Mouse (Mus musculus) midbrain, embryonic 12.5 days (tissue): ENCODE measurements around the gene Mapk10. TPM values are rescaled to one million over a fixed set of nuclear protein-coding genes. Genes with fewer than 3 reads are reported as not detected.

Experiments used
- ATAC-seq: fragments of 200-750 bp; cut with Nextera tagmentation; 2 replicates; pipeline ENCODE4 v1.8.0; 2017; ENCODE audit warnings: low read depth, moderate TSS enrichment, moderate library complexity; ENCODE audit not compliant: low FRiP score
- H3K27ac ChIP-seq: fragments of 300-500 bp; sonication (generic); replicated peaks from 2 replicates; pipeline ENCODE4 v1.5.1; 2016; ENCODE audit warnings: mild to moderate bottlenecking
- H3K27me3 ChIP-seq: fragments of 300-500 bp; sonication (generic); 2 replicates; pipeline ENCODE4 v1.6.1; 2016; ENCODE audit warnings: mild to moderate bottlenecking
- H3K36me3 ChIP-seq: fragments of 300-500 bp; sonication (generic); 2 replicates; pipeline ENCODE4 v1.6.1; 2016
- H3K4me1 ChIP-seq: fragments of 300-500 bp; sonication (generic); 2 replicates; pipeline ENCODE4 v1.6.1; 2016
- H3K4me2 ChIP-seq: fragments of 300-500 bp; sonication (generic); replicated peaks from 2 replicates; pipeline ENCODE4 v1.6.1; 2016; ENCODE audit warnings: mild to moderate bottlenecking, moderate library complexity
- H3K4me3 ChIP-seq: fragments of 300-500 bp; sonication (generic); 2 replicates; pipeline ENCODE4 v1.5.1; 2016; ENCODE audit warnings: mild to moderate bottlenecking
- H3K9ac ChIP-seq: fragments of 300-500 bp; sonication (generic); replicated peaks from 2 replicates; pipeline ENCODE4 v1.6.1; 2016; ENCODE audit warnings: mild to moderate bottlenecking, moderate library complexity
- H3K9me3 ChIP-seq: fragments of 300-500 bp; sonication (generic); 2 replicates; pipeline ENCODE4 v1.6.1; 2016; ENCODE audit warnings: mild to moderate bottlenecking
- whole genome bisulfite sequencing: fragments of 180-500 bp; shearing (Covaris S2); methylation state at CpG from one replicate; pipeline ENCODE4 v1.1.7; 2016; 5-methylcytosine and 5-hydroxymethylcytosine counted together
- polyA plus RNA-seq: library from polyadenylated mRNA; unstranded; fragments of >200 nt; fragmentation: Nextera tagmentation; extraction: Ambion mirVana; gene quantifications from 2 replicates; pipeline ENCODE4 v1.2.1, GENCODE M21; 2016

Mapk10 gene
- polyA plus RNA-seq, 1 experiment from 2014 or later, result 70.1 TPM

- no peaks in the 10 kb centered on the region for H3K4me1 ChIP-seq
- WGBS, result 89% methylated on average over 11 of the region's 11 CpGs
- no peak for ATAC-seq
Observed at GRCm38 (mm10) chr5:102997907-102998306, 213.2 kb downstream of the Mapk10 start.

GRCm38 (mm10) chr5:102996331-102996730 lies 214.8 kb downstream of the Mapk10 start:
- Histone ChIP-seq H3K27me3 (no peaks in the 10 kb centered on the region), H3K36me3 (no peaks in the 10 kb centered on the region), H3K27ac (no peak overlapping the region), H3K4me3 (no peak overlapping the region), H3K9ac (no peak overlapping the region), H3K4me2 (no peak overlapping the region), H3K9me3 (no peaks in the 10 kb centered on the region), H3K4me1 (no peaks in the 10 kb centered on the region)
- no peak for ATAC-seq
- 92% methylated on average over 7 of the region's 7 CpGs for WGBS

More at GRCm38 (mm10) chr5:102997907-102998306, 213.2 kb downstream of the Mapk10 start:
- Histone ChIP-seq H3K27ac (no peak overlapping the region), H3K9ac (no peak overlapping the region), H3K36me3 (no peaks in the 10 kb centered on the region), H3K27me3 (no peaks in the 10 kb centered on the region), H3K4me2 (no peak overlapping the region), H3K4me3 (no peak overlapping the region), H3K9me3 (no peaks in the 10 kb centered on the region)

- Histone ChIP-seq H3K4me1 (no peaks in the 10 kb centered on the region), H3K36me3 (no peaks in the 10 kb centered on the region), H3K4me2 (no peak overlapping the region), H3K27me3 (no peaks in the 10 kb centered on the region), H3K27ac (no peak overlapping the region), H3K4me3 (no peak overlapping the region), H3K9me3 (no peaks in the 10 kb centered on the region), H3K9ac (no peak overlapping the region)
- ATAC-seq, result no peak
Observed at GRCm38 (mm10) chr5:102995928-102996327, 215.2 kb downstream of the Mapk10 start.

GRCm38 (mm10) chr5:102993951-102994350 lies 217.2 kb downstream of the Mapk10 start:
- no peak for ATAC-seq
- H3K36me3 ChIP-seq, result 0 out of 2 replicates have a peak, but pooled peaks cover 5% of the 10 kb centered on the region
- H3K4me3 ChIP-seq, result no peak overlapping the region
- no peaks in the 10 kb centered on the region for H3K4me1 ChIP-seq
- H3K4me2 ChIP-seq, result no peak overlapping the region
- H3K9ac ChIP-seq, result no peak overlapping the region
- no peak overlapping the region for H3K27ac ChIP-seq
- no peaks in the 10 kb centered on the region for H3K9me3 ChIP-seq
- WGBS, result 80% methylated on average over 5 of the region's 5 CpGs
- H3K27me3 ChIP-seq, result no peaks in the 10 kb centered on the region

- H3K9ac ChIP-seq, result no peak overlapping the region
- H3K36me3 ChIP-seq, result 0 out of 2 replicates have a peak, but pooled peaks cover 5% of the 10 kb centered on the region
- no peak overlapping the region for H3K27ac ChIP-seq
- no peaks in the 10 kb centered on the region for H3K4me1 ChIP-seq
- no peak overlapping the region for H3K4me3 ChIP-seq
- WGBS, result 53% methylated on average over 2 of the region's 2 CpGs
- H3K27me3 ChIP-seq, result no peaks in the 10 kb centered on the region
- no peak overlapping the region for H3K4me2 ChIP-seq
- no peaks in the 10 kb centered on the region for H3K9me3 ChIP-seq
- ATAC-seq, result no peak
Observed at GRCm38 (mm10) chr5:102991691-102992090, 219.4 kb downstream of the Mapk10 start.

GRCm38 (mm10) chr5:102978382-102978781 lies 232.8 kb downstream of the Mapk10 start:
- H3K4me3 ChIP-seq, result no peak overlapping the region
- H3K27ac ChIP-seq, result no peak overlapping the region
- 83% methylated on average over 2 of the region's 2 CpGs for WGBS
- H3K9me3 ChIP-seq, result no peaks in the 10 kb centered on the region
- H3K27me3 ChIP-seq, result no peaks in the 10 kb centered on the region
- no peak for ATAC-seq
- no peaks in the 10 kb centered on the region for H3K36me3 ChIP-seq
- no peak overlapping the region for H3K4me2 ChIP-seq
- H3K4me1 ChIP-seq, result peaks cover 12% of the 10 kb centered on the region
- no peak overlapping the region for H3K9ac ChIP-seq

- H3K9ac ChIP-seq, result no peak overlapping the region
- no peak overlapping the region for H3K4me2 ChIP-seq
- 48% methylated on average over 6 of the region's 6 CpGs for WGBS
- H3K36me3 ChIP-seq, result no peaks in the 10 kb centered on the region
- H3K27me3 ChIP-seq, result no peaks in the 10 kb centered on the region
- H3K4me1 ChIP-seq, result peaks cover 12% of the 10 kb centered on the region
- peak; percentile 70 for ATAC-seq
- H3K4me3 ChIP-seq, result no peak overlapping the region
- H3K27ac ChIP-seq, result peak overlapping the region; percentile 49; the same call in 1 of the 2 replicates
- H3K9me3 ChIP-seq, result no peaks in the 10 kb centered on the region
Observed at GRCm38 (mm10) chr5:102977138-102977537, 234.0 kb downstream of the Mapk10 start.

GRCm38 (mm10) chr5:102976540-102976939 lies 234.6 kb downstream of the Mapk10 start:
- Histone ChIP-seq H3K9ac (no peak overlapping the region), H3K27ac (peak overlapping the region; percentile 60; the same call in 1 of the 2 replicates), H3K4me2 (no peak overlapping the region), H3K4me3 (no peak overlapping the region), H3K9me3 (no peaks in the 10 kb centered on the region), H3K4me1 (peaks cover 12% of the 10 kb centered on the region), H3K27me3 (no peaks in the 10 kb centered on the region), H3K36me3 (no peaks in the 10 kb centered on the region)
- no peak for ATAC-seq

GRCm38 (mm10) chr5:102974400-102974799 lies 236.7 kb downstream of the Mapk10 start:
- Histone ChIP-seq H3K4me1 (peaks cover 12% of the 10 kb centered on the region), H3K27ac (no peak overlapping the region), H3K9me3 (no peaks in the 10 kb centered on the region), H3K27me3 (no peaks in the 10 kb centered on the region), H3K9ac (no peak overlapping the region), H3K4me2 (no peak overlapping the region), H3K36me3 (no peaks in the 10 kb centered on the region), H3K4me3 (no peak overlapping the region)
- WGBS, result 62% methylated on average over 4 of the region's 4 CpGs
- ATAC-seq, result no peak

- H3K4me3 ChIP-seq, result no peak overlapping the region
- H3K4me1 ChIP-seq, result no peaks in the 10 kb centered on the region
- ATAC-seq, result no peak
- H3K36me3 ChIP-seq, result peaks cover 11% of the 10 kb centered on the region; the same call in 1 of the 2 replicates
- H3K9me3 ChIP-seq, result no peaks in the 10 kb centered on the region
- no peak overlapping the region for H3K9ac ChIP-seq
- H3K27ac ChIP-seq, result no peak overlapping the region
- H3K27me3 ChIP-seq, result no peaks in the 10 kb centered on the region
- no peak overlapping the region for H3K4me2 ChIP-seq
- 88% methylated on average over 5 of the region's 5 CpGs for WGBS
Observed at GRCm38 (mm10) chr5:102964396-102964795, 246.7 kb downstream of the Mapk10 start.

GRCm38 (mm10) chr5:102953414-102953813 lies 257.7 kb downstream of the Mapk10 start:
- Histone ChIP-seq H3K4me1 (no peaks in the 10 kb centered on the region), H3K9me3 (no peaks in the 10 kb centered on the region), H3K27ac (no peak overlapping the region), H3K4me2 (no peak overlapping the region), H3K36me3 (no peaks in the 10 kb centered on the region), H3K9ac (no peak overlapping the region), H3K4me3 (no peak overlapping the region), H3K27me3 (no peaks in the 10 kb centered on the region)
- no peak for ATAC-seq
- 92% methylated on average over 8 of the region's 8 CpGs for WGBS

- no peaks in the 10 kb centered on the region for H3K4me1 ChIP-seq
- H3K9ac ChIP-seq, result no peak overlapping the region
- no peaks in the 10 kb centered on the region for H3K27me3 ChIP-seq
- no peaks in the 10 kb centered on the region for H3K9me3 ChIP-seq
- 84% methylated on average over 3 of the region's 3 CpGs for WGBS
- no peak overlapping the region for H3K4me3 ChIP-seq
- ATAC-seq, result no peak
- no peaks in the 10 kb centered on the region for H3K36me3 ChIP-seq
- no peak overlapping the region for H3K4me2 ChIP-seq
- no peak overlapping the region for H3K27ac ChIP-seq
Observed at GRCm38 (mm10) chr5:102952918-102953317, 258.2 kb downstream of the Mapk10 start.

- no peaks in the 10 kb centered on the region for H3K27me3 ChIP-seq
- no peaks in the 10 kb centered on the region for H3K4me1 ChIP-seq
- H3K4me3 ChIP-seq, result no peak overlapping the region
- H3K36me3 ChIP-seq, result no peaks in the 10 kb centered on the region
- no peak overlapping the region for H3K4me2 ChIP-seq
- H3K9me3 ChIP-seq, result no peaks in the 10 kb centered on the region
- 72% methylated on average over 8 of the region's 8 CpGs for WGBS
- no peak for ATAC-seq
- H3K27ac ChIP-seq, result no peak overlapping the region
- no peak overlapping the region for H3K9ac ChIP-seq
Observed at GRCm38 (mm10) chr5:102947061-102947711, 263.9 kb downstream of the Mapk10 start.
